Mouse (Mus musculus): ENCODE measurements around the gene Pde3a.

- TF ChIP-seq CTCF (IDR thresholded peaks at IDR 0.05; ENCODE audit: low read depth) (no peak), EP300 (IDR thresholded peaks at IDR 0.05; ENCODE audit: low read depth) (no peak)
Measured at GRCm38 (mm10) chr6:141248081-141248480, 988 bp upstream of the Pde3a start.

All from liver, embryonic 14.5 days (tissue).